Mouse (Mus musculus) intestine, postnatal 0 days (tissue): Measurements from ENCODE around the gene Susd6. TPM values are rescaled to one million over a fixed set of nuclear protein-coding genes. Genes with fewer than 3 reads are reported as not detected.

Experiments used
- ATAC-seq: fragments of 200-750 bp; cut with Nextera tagmentation; 2 replicates; pipeline ENCODE4 v1.8.0; 2017; ENCODE audit warnings: mild to moderate bottlenecking, moderate TSS enrichment, moderate library complexity
- H3K27ac ChIP-seq: fragments of 300-500 bp; sonication (generic); 2 replicates; pipeline ENCODE4 v1.5.1; 2014; ENCODE audit warnings: mild to moderate bottlenecking, low read depth, low read length, moderate library complexity
- H3K27me3 ChIP-seq: fragments of 300-500 bp; sonication (generic); replicated peaks from 2 replicates; pipeline ENCODE4 v1.6.1; 2014; ENCODE audit warnings: low read length, mixed read lengths; ENCODE audit not compliant: control insufficient read depth, insufficient read depth
- H3K36me3 ChIP-seq: fragments of 300-500 bp; sonication (generic); 2 replicates; pipeline ENCODE4 v1.6.1; 2014; ENCODE audit warnings: mild to moderate bottlenecking, moderate library complexity; ENCODE audit not compliant: control insufficient read depth, insufficient read depth
- H3K4me1 ChIP-seq: fragments of 300-500 bp; sonication (generic); replicated peaks from 2 replicates; pipeline ENCODE4 v1.6.1; 2014; ENCODE audit warnings: antibody characterized with exemption, low read length, mixed read lengths; ENCODE audit not compliant: control insufficient read depth, insufficient read depth
- H3K4me2 ChIP-seq: fragments of 300-500 bp; sonication (generic); replicated peaks from 2 replicates; pipeline ENCODE4 v1.6.1; 2014; ENCODE audit warnings: low read depth, mild to moderate bottlenecking, moderate library complexity
- H3K4me3 ChIP-seq: fragments of 300-500 bp; sonication (generic); 2 replicates; pipeline ENCODE4 v1.5.1; 2014; ENCODE audit warnings: low read depth, low read length
- H3K9ac ChIP-seq: fragments of 300-500 bp; sonication (generic); 2 replicates; pipeline ENCODE4 v1.6.1; 2014; ENCODE audit warnings: mild to moderate bottlenecking, low read depth, low read length
- H3K9me3 ChIP-seq: fragments of 300-500 bp; sonication (generic); 2 replicates; pipeline ENCODE4 v1.6.1; 2016; ENCODE audit warnings: mixed run types; ENCODE audit not compliant: control insufficient read depth
- CTCF ChIP-seq: sonication (generic); IDR thresholded peaks from 2 replicates; pipeline ENCODE4 v1.5.1; 2016; ENCODE audit warnings: low read depth, mild to moderate bottlenecking, control low read depth, antibody characterized with exemption, moderate library complexity
- WGBS: fragments of 180-500 bp; shearing (Covaris S2); extraction: QIAGEN DNeasy Blood & Tissue Kit; methylation state at CpG from one replicate; pipeline ENCODE4 v1.1.7; 2014; 5-methylcytosine and 5-hydroxymethylcytosine counted together
- polyA plus RNA-seq: library from polyadenylated mRNA; unstranded; fragments of >200 nt; fragmentation: Nextera tagmentation; extraction: Ambion mirVana; gene quantifications from 2 replicates; pipeline ENCODE4 v1.2.1, GENCODE M21; 2015

The Susd6 gene
- polyA plus RNA-seq, 1 experiment from 2014 or later, result 16.9 TPM

DNA sequence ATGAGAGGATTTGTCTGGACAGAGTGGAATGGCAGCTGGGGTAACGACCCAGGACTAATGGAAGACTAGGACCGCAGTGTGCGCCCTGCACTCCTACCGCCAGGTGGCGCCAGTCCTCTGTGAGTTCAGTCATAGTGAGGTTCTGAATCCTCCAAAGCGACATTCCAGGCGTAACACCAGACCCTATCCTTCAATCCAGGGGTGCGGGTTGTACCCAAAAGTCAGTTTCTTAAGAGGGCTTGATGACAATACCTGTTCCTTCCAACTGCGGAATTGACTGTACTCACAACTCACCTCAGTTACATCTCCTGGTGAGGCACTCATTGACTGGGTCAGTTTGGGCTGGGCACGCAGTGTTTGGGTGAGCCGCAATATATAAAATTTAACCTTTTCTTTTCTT lies 20.6 kb upstream of the Susd6 start:
- 17% methylated on average over 11 of the region's 11 CpGs for WGBS
- H3K4me2 ChIP-seq, result peak overlapping the region; percentile 30; the same call in 1 of the 2 replicates
- no peaks in the 10 kb centered on the region for H3K36me3 ChIP-seq
- ATAC-seq, result peak; percentile 73; the same call in 1 of the 2 replicates
- no peak overlapping the region for H3K4me3 ChIP-seq
- peak; percentile 99 for TF ChIP-seq CTCF
- H3K27ac ChIP-seq, result no peak overlapping the region
- no peaks in the 10 kb centered on the region for H3K27me3 ChIP-seq
- H3K9ac ChIP-seq, result no peak overlapping the region
- no peaks in the 10 kb centered on the region for H3K4me1 ChIP-seq
- no peaks in the 10 kb centered on the region for H3K9me3 ChIP-seq

DNA sequence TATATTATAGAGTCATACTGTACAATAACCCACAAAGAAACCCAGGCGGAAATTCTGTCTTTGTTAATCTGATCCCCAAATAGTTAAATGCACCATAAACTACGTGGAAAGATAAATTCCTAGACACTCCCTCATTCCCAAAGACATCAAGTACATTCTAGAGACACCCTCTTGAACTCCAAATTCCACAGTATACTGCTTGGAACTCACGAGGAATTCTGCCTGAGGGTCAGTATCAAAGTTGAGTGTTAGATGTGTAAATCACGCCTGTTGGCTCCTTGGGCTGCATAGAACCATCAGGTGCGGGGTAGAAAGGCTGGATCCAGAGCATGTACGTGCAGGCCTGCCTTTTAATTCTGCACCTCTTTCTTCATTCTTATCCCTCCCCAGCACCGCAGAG lies 15.5 kb upstream of the Susd6 start:
- Histone ChIP-seq H3K9ac (no peak overlapping the region), H3K27ac (no peak overlapping the region), H3K4me3 (no peak overlapping the region), H3K27me3 (no peaks in the 10 kb centered on the region), H3K9me3 (no peaks in the 10 kb centered on the region), H3K36me3 (no peaks in the 10 kb centered on the region), H3K4me2 (no peak overlapping the region), H3K4me1 (no peaks in the 10 kb centered on the region)
- no peak for ATAC-seq
- no peak for TF ChIP-seq CTCF
- 71% methylated on average over 7 of the region's 7 CpGs for WGBS

- H3K27ac ChIP-seq, result no peak overlapping the region
- no peaks in the 10 kb centered on the region for H3K36me3 ChIP-seq
- no peaks in the 10 kb centered on the region for H3K9me3 ChIP-seq
- H3K4me2 ChIP-seq, result no peak overlapping the region
- ATAC-seq, result no peak
- WGBS, result 33% methylated on average over 4 of the region's 4 CpGs
- H3K4me1 ChIP-seq, result no peaks in the 10 kb centered on the region
- H3K4me3 ChIP-seq, result no peak overlapping the region
- no peaks in the 10 kb centered on the region for H3K27me3 ChIP-seq
- TF ChIP-seq CTCF, result no peak
- no peak overlapping the region for H3K9ac ChIP-seq
Measured at GRCm38 (mm10) chr12:80776046-80776634, 14.2 kb upstream of the Susd6 start.

- Histone ChIP-seq H3K4me3 (no peak overlapping the region), H3K4me2 (no peak overlapping the region), H3K27ac (no peak overlapping the region), H3K9ac (no peak overlapping the region), H3K4me1 (no peaks in the 10 kb centered on the region), H3K27me3 (no peaks in the 10 kb centered on the region), H3K9me3 (no peaks in the 10 kb centered on the region), H3K36me3 (no peaks in the 10 kb centered on the region)
- no peak for TF ChIP-seq CTCF
- ATAC-seq, result no peak
- WGBS, result 73% methylated on average over 16 of the region's 16 CpGs
Measured at GRCm38 (mm10) chr12:80778188-80778936, 11.9 kb upstream of the Susd6 start.

GRCm38 (mm10) chr12:80779760-80780159 lies 10.6 kb upstream of the Susd6 start:
- Histone ChIP-seq H3K4me3 (no peak overlapping the region), H3K9ac (no peak overlapping the region), H3K9me3 (no peaks in the 10 kb centered on the region), H3K36me3 (no peaks in the 10 kb centered on the region), H3K4me1 (no peaks in the 10 kb centered on the region), H3K27ac (no peak overlapping the region), H3K4me2 (no peak overlapping the region), H3K27me3 (no peaks in the 10 kb centered on the region)
- no peak for ATAC-seq
- no peak for TF ChIP-seq CTCF
- WGBS, result 90% methylated on average over 4 of the region's 4 CpGs

- no peak for ATAC-seq
- 43% methylated on average over 3 of the region's 3 CpGs for WGBS
- no peak overlapping the region for H3K9ac ChIP-seq
Measured at GRCm38 (mm10) chr12:80782190-80782589, 8.1 kb upstream of the Susd6 start.

More at GRCm38 (mm10) chr12:80782190-80782589, 8.1 kb upstream of the Susd6 start:
- H3K4me3 ChIP-seq, result no peak overlapping the region
- H3K27me3 ChIP-seq, result no peaks in the 10 kb centered on the region
- no peaks in the 10 kb centered on the region for H3K9me3 ChIP-seq
- H3K27ac ChIP-seq, result no peak overlapping the region
- no peak for TF ChIP-seq CTCF
- 0 out of 2 replicates have a peak, but pooled peaks cover under 1% of the 10 kb centered on the region for H3K4me1 ChIP-seq
- H3K36me3 ChIP-seq, result no peaks in the 10 kb centered on the region
- no peak overlapping the region for H3K4me2 ChIP-seq
